Mouse (Mus musculus): ENCODE data around the gene Rhbdl2. TPM values are rescaled to one million over a fixed set of nuclear protein-coding genes. Genes with fewer than 3 reads are reported as not detected.

The Rhbdl2 gene
- total RNA-seq (2017): not detected in 2 replicates

DNA sequence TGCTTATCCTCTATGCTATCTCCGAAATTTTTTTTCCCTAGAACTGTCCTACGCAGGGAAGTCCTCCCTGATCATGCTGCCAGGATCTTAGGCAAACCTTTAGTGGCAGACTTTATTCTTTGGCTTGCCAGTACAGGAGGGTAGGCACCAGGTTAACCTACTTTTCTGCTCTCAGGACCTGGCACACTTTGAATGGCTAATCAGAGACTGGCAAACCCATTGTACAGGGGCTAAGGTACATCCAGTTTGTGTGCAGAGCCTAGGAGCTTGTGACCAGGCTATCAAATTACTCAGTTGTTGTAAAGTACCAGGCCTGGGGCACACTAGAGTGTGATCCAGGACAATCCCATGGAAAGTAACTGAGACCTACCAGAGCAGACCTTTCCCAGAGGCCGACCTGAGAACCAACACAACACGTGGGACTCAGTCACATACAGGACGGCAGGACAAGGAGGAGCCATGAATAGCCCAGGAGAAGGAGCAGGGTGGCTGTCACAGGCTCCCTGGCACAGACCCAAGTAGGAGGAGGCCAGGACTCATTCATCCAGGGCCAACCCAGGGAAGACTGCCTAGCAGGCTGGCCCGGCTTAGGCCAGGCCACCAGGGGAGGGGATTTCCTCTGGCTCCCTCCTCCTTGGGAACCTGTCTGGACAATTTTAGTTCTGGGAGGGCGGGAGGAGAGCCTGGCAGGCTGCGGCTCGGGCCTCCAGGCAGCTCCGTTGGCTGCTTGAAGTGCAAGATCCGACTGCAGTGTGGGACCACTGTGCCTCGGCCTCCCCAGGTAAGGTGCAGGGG, at the start of gene Rhbdl2:
TSS of gene Rhbdl2 (plus strand) at position 684 of the 795 bp plus-strand sequence.
- no peak for ATAC-seq (replicated peaks; ENCODE audit: low read depth, poor library complexity, severe bottlenecking)

DNA sequence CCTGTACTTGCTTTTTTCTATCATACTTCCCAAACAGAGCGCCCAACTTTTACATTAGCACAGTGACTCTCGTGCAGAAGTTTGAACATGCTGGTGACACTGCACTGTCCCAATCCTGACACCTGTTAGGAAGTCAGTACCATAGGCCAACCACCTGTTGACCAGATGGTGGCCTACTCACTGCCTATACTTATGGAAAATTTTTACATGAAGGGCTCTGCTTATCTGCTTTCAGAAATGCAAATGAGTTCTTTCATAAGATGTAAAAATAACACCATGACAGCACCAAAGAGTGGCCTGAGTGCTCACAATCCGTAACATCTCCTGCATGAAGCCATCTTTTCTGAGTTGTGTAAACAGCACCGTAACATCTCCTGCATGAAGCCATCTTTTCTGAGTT, 49.0 kb upstream of the Rhbdl2 start:
- ATAC-seq (replicated peaks; ENCODE audit: low read depth, poor library complexity, severe bottlenecking): no peak

DNA sequence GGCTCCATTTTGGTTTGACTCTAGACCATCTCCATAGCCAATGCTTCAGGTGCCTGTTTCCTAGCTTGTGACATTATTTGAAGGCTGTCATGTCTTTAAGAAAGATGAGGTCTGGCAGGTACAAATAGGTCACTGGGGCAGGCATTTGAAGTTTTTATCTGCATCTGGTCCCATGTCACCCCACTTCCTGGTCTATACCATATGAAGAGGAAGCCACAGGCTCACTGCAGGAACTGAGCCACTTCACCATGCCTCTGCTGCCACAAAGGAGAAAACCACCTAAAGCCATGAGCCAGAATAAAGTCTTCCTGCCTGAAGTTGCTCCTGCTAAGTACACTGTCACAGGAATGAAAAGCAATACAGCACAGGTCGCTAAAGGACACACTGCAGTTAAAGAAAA, 44.8 kb upstream of the Rhbdl2 start:
- ATAC-seq (replicated peaks; ENCODE audit: low read depth, poor library complexity, severe bottlenecking): peak; percentile 56; the same call in 1 of the 2 replicates

DNA sequence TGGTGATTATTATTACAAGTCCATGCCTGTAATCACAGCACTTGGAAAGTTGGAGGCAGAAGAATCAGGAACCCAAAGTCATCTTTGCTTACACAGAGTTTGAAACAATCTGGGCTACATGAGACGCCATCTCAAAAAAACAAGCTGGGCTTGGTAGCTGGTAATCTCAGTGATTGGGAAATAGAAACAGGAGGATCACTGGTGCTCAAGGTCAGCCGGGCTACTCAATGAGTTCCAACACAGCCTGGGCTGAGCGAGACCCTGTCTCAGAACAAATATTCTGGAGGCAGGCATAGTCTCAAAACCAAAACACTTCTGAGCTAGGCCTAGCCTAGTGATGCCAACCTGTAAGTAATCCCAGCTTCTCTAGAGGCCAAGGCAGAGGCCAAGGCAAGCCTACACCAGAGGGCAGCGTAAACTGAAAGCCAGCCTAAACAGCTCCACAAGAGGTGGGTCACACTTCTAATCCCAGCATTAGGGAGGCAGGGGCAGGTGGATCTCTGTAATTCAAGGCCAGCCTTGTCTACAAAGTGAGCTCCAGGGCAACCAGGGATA, 42.4 kb upstream of the Rhbdl2 start:
- no peak for ATAC-seq (replicated peaks; ENCODE audit: low read depth, poor library complexity, severe bottlenecking)

DNA sequence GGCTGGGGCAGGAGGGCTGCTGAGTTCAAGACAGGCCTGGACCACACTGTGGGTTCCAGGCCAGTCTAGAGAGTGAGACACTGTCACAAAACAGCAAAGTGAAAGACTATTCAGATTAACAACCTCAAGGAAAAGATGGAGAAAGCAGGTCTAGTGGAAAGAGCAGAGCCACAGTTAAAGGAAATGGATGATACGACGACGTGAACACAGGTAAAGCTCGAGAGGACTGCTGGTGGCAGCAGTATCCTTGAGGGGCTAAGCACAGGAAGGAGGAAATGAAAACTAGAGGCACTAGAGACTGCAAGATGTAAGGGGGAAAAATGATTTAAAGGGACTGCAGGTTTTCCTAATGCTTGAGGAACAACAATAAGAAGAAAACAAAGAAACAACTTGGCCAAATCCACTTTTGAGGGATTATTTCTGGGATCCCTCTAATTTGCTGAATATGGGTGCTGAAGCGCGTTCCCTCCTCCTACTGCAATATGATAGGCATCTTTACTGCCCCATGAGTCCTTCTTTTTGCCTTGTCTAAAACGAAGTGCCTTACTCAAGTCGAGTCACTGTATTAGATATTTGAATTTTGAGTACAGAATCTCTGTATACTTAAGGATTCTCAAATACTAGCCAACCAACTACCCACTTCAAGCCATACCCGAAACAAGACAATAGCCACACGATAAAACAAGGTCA, 38.8 kb upstream of the Rhbdl2 start:
- ATAC-seq (replicated peaks; ENCODE audit: low read depth, poor library complexity, severe bottlenecking): no peak

DNA sequence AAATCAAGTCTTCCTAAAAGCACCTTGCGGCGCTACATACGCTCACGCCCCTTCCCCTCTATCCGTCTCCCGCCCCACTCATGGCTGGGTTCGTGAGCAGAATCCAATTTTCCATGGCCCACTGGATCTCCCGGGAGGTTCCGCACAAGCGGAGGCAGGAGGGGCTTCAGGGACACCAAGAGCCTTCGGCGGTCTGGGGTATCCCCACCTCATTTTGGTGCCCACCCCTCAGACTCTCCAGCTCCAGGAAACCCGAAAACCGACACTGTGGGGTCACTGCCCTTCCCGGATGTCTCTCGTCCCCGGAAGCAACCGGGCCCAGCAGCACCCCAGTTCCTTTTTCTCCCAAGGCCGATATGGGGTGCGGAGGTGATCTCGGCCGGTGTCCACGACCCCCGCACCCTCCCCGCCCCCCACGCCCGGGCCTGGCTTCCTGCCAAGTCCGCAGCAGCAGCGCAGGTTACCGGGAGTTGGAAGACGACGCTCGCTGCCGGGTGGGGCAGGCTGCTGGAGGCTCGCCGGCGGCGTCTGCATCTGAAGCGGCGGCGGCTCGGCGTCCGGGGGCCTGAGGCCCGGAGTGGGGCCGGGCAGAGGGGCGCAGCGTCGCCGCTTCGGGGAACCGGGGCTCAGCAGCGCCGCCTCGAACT, 38.1 kb upstream of the Rhbdl2 start:
- peak; percentile 9 for ATAC-seq (replicated peaks; ENCODE audit: low read depth, poor library complexity, severe bottlenecking)

DNA sequence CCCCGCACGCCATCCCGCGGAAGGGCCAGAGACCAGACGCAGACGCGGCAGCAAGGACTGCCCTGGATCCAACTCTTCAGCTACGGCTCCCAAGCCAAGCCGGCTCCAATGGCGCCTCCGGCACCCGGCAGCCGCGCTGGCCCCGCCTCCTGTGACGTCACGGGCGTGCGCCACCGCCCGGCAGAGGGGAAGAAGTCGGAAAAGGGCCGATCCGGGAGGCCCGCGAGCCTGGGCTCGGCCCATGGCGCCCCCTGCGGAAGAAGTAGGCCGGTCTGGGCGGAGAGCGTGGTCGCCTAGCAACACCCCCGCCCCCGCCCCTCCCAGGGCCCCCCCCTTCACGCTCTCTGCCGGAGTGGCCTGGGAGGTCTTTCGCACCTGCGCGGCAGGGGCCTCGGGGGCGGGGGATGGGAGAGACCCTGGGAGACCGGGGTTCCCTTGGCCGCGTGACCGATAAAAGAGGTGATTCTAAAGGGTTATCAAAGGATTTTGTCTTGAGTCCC, 37.5 kb upstream of the Rhbdl2 start, which contains the start of gene Akirin1:
TSS of gene Akirin1 (minus strand) at position 194 of the 500 bp plus-strand sequence.
- ATAC-seq (replicated peaks; ENCODE audit: low read depth, poor library complexity, severe bottlenecking): peak; percentile 85

DNA sequence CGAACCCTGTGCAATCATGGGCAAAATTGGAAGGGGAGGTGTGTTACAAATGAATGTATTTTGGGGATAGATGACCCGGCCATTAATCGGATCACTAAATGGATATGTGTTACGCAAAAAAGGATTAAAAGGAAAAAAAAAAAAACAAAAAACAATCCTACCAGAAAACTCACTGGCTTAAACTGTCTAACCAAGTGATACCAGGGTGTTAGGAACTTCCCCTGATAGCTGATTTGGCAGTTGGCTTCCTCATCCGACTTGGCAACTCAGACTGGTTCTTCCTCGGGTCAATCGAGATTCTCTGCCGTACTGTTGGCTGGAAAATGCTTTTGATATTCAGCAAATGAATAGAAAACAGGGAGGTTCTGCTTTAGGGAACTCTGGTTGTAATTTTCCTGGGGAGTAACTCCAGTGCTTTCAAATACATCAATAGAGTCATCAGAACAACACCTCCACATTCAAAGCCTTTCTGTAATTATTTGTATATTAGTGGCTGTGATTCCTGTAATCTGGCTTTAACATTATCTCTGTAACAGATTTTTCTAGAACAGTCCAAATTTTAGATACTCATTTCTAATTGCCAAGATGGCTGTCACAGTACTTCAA, 36.9 kb upstream of the Rhbdl2 start:
- peak; percentile 62 for ATAC-seq (replicated peaks; ENCODE audit: low read depth, poor library complexity, severe bottlenecking)

DNA sequence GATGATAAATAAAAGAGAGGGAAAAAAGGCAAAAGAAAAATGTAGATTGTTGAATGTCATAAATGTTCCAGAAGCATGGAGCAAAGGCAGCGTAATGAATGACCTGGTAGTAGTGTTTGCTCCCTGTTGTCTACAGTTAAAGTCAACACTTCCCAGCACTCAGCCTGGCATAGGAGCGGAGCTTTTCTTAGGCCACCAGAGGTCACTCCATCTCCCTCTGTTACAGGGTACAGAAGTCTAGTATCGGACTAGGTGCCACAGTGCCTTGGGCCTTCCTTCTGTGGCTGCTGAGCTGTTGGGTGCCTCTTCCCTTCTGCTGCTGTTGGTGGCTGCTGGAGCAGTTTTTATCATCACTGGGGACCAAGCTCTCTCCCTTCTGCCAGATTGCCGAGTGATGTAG, 29.4 kb upstream of the Rhbdl2 start:
- peak; percentile 84 for ATAC-seq (replicated peaks; ENCODE audit: low read depth, poor library complexity, severe bottlenecking)

DNA sequence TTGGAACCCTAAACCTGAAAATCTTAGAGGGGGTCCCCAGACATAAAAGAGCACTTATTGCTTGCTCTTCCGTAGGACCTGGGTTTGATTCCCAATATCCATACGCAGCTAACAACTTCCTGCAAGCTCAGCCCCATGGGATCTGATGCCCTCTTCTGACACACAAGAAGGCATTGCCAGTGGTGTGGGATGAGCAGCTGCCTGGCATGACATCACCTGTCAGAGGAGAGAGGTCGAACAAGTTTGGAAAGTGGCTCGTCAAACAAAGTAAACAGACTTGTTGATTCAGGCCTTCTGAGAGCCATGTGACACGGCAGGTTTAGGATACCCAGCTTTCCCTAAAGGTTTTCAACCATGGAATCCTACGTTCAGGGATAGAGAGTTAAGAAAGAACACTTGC, 22.6 kb upstream of the Rhbdl2 start:
- no peak for ATAC-seq (replicated peaks; ENCODE audit: low read depth, poor library complexity, severe bottlenecking)

DNA sequence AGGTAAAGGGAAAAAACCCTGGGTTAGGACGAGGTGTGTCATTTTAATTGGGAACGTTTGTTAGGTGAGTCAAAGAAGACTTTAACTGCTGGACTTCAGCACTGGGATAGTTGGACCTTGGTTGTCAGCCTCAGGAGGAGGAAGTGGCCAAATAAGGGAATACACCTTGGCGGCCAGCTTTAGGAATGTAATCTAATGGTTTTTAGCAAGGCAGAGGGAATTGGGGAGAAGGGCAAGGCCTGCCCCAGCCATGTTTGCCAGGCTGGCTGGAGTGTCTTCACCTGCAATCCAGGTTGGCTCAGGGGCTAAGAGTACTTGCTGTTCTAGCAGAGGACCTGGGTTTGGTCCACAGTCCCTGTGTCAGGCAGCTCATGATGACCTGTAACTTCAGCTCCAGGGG, 19.9 kb upstream of the Rhbdl2 start:
- no peak for ATAC-seq (replicated peaks; ENCODE audit: low read depth, poor library complexity, severe bottlenecking)

DNA sequence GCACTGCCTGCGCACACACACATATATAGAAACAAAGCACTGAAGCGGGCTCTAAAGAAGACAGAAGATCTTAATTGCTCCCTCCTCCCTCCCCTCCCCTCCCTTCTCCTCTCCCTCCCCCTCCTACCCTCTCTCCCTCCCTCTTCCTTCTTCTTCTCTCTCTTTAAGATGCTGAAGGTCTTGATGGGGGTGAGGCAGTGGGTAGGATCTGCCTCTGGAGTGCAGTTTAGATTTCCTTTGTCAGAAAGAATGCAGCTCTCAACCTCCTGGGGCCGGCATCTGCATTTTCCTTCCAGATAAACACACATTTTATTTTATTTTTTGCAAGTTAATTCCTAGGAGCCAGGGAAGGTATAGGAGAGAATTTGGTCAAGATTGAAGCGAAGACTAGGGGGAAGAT, 19.4 kb upstream of the Rhbdl2 start:
- ATAC-seq (replicated peaks; ENCODE audit: low read depth, poor library complexity, severe bottlenecking): no peak

DNA sequence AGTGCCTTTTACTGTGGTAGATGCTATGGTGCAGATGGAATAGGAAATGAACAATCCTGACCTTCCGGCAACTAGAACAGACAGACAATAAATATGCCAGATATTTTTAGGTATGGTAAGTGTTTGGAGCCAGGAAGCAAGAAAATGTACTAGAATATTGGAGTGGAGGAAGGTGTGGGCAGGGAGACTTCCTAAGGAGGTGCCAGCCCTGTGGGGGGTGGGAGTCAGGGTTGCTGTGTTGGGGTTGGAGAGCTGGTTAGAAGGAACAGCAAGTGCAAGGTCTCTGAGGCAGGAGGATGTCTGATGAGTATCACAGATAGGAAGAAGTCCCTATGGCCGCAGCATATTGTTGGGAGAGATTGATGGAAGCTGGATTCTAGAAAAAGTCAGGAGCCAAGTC, 5.0 kb downstream of the Rhbdl2 start:
- ATAC-seq (replicated peaks; ENCODE audit: low read depth, poor library complexity, severe bottlenecking): no peak

DNA sequence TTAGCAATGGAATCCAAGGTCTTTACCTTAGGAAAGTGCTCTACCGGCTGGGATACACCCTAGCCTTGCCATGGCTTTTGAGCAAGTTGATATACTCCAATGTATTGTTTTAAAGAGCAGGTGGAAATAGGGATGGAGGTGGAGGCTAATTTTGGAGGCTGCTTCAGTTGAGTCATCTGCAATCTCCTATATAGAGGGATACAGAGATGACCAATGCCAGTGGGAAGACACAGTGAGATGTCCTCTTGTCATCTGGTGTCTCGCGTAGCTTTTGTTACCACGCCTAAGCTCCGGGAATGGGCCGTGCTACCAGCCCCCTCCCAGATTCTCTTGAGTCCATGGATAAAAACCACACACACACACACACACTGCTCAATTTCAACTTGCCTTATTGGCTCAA, 5.5 kb downstream of the Rhbdl2 start:
- no peak for ATAC-seq (replicated peaks; ENCODE audit: low read depth, poor library complexity, severe bottlenecking)

DNA sequence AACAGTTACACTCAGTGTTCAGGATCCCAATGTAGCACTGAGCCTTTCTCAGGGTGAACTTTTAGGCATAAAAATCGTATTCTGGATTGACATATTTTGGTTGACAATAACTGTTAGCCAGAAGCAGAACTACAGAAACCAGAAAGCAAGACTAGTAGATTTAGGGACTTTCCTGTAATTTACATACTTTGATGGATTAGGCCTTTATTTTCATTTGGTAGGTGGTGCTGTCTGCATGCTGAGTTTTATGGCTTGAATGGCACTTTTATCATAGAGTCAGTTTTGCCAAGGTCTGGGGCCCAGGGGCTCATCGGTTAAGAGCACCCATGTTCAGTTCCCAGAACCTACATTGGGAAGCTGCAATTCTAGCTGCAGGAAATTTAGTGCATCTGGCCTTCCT, 7.4 kb downstream of the Rhbdl2 start:
- ATAC-seq (replicated peaks; ENCODE audit: low read depth, poor library complexity, severe bottlenecking): no peak

DNA sequence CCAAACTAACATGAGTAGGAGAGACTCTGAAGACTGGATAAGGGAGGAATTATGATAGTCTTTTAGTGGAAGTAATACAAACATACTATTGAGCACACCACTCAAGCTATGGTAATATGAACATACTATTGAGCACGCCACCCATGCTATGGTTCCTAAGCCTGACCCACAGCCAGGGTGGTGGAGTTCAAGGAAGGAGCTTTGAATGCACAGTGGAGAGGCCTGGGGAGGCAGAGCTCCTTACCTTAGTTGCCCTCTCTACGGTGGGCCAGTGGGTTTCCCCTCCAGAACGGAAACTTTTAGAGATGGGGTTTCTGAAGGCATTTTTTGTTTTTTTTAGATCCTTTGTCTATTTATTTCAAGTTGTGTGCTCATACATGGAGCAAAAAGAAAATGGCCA, 9.7 kb downstream of the Rhbdl2 start:
- ATAC-seq (replicated peaks; ENCODE audit: low read depth, poor library complexity, severe bottlenecking): no peak

DNA sequence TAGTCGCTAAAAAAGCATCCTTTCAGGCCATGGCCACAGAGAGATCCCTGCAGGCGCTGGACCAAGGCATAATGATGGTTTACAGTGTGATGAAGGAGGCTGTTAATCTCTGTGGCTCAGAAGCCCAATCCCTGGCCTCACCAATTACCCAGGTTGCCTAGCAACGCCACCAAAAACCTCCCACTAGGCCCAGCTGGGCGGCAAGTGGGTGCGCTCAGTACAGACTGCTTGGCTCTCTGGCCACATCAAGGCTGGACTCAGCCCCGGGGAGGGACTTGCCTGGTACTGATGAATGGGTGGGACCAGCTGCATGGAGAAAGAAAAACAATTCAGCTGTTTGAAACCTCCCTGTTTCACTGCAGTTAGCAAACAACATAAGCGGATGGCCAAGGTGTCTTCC, 10.2 kb downstream of the Rhbdl2 start:
- no peak for ATAC-seq (replicated peaks; ENCODE audit: low read depth, poor library complexity, severe bottlenecking)

DNA sequence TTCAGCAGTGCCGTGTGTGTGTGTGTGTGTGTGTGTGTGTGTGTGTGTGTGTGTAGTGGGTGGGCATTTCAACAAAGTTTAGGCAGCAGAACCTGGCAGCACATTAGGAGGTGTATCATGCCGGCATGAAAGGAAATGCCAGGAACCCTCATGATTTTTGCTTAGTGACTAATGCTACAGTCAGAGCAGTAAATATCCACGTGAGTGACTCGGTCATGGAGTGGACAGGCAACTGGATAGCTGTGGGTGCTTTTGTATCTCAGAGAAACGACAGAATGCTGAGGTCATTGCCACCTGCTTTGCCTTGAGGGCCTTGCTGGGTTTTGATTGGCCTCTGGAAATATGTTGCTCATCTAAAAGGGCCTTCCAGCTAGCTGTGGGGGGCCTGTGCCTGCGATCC, 16.0 kb downstream of the Rhbdl2 start:
- no peak for ATAC-seq (replicated peaks; ENCODE audit: low read depth, poor library complexity, severe bottlenecking)

DNA sequence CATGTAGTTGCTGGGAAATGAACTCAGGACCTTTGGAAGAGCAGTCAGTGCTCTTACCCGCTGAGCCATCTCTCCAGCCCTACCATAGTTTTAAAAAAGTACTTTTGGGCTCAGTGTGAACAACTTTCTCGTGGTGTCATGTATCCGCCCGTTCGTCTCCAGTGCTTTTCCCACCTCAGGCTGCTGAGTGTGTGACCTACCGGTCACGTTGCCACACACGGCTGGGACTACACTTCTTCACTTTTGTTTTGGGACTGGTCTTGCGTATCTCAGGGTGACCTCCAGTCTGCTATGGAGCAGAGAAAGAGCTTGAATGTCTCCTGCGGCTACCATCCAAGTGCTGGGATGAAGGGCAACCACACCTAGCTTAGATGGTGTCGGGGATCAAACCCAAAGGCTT, 20.6 kb downstream of the Rhbdl2 start:
- ATAC-seq (replicated peaks; ENCODE audit: low read depth, poor library complexity, severe bottlenecking): no peak

Data from common myeloid progenitor, adult 5-6 weeks (primary cell).